Mouse (Mus musculus) erythroblast, adult 5-6 weeks (primary cell): ENCODE measurements around the gene Slc2a8. TPM values are rescaled to one million over a fixed set of nuclear protein-coding genes. Genes with fewer than 3 reads are reported as not detected.

ENCODE experiments used
- ATAC-seq: replicated peaks from 2 replicates; pipeline ENCODE4 v1.8.0; 2016; ENCODE audit warnings: moderate number of reproducible peaks, mild to moderate bottlenecking, moderate TSS enrichment, inconsistent platforms; ENCODE audit not compliant: poor library complexity, low FRiP score, severe bottlenecking
- total RNA-seq, 2 experiments: library from RNA; stranded (forward) in 1 of 2; stranded (reverse) in 1 of 2; fragments of 150-400 nt in 1 of 2; fragments of 200-764, 138-1000 nt in 1 of 2; gene quantifications; 2 replicates each; pipeline versions ENCODE4 v1.2.3 to v1.2.4; 2015 to 2017; ENCODE audit warnings: low replicate concordance in 2 of 2

Gene Slc2a8
- total RNA-seq, 2 experiments from 2014 or later: 0.34 to 1.2 TPM

DNA sequence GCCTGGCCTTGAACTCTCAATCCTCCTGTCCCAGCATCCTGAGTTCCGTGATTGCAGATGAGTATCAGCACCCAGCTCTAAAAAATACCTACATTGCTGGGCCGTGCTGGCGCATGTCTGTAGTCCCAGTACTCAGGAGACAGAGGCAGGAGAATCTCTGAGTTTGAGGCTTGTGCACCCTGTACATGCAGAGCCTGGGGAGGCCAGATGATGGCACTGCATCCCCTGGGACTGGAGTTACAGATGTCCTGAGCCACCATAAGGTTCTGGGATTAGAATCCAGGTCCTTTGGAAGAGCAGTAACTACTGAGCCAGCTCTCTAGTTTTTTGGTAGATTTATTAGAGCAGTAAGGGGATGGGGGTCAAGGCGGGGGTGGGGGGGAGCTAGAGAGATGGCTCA, 41.4 kb downstream of the Slc2a8 start:
- no peak for ATAC-seq

GRCm38 (mm10) chr2:32939418-32939817, 42.5 kb downstream of the Slc2a8 start:
- peak; percentile 64 for ATAC-seq

DNA sequence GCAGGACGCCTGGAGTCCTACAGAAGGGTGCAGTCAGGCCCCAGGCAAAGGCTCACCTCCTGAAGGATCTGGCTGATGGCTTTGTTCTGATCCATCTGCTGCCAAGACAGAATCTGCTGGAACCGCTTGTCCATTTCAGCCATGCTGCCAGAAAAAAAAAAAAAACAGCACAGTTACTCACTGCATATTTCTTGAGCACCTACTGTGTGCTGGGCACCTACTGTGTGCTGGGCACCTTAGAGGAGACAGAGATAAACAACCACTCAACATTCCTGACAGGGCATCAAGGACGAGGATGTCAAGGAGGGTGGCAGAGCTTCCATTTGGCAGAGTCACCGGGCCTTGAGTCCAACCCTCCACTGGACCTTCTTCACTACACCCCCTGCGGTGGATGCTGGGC, 43.1 kb downstream of the Slc2a8 start:
- no peak for ATAC-seq

DNA sequence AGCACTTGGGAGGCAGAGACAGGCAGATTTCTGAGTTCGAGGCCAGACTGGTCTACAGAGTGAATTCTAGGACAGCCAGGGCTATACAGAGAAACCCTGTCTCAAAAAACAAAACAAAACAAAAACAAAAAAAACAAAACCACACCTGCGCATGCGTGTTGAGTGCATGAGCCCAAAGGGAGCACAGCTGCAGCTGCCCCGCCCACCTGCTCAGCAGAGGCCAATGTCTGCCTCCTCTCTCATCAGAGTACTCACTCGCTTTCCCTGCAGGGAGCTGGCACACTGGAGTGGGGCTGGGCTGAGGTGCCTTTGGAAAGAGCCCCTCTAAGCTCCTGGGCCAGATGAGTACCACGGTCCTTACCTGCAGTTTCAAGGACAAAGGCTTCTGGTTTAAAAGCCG, 50.2 kb downstream of the Slc2a8 start:
- ATAC-seq: no peak

DNA sequence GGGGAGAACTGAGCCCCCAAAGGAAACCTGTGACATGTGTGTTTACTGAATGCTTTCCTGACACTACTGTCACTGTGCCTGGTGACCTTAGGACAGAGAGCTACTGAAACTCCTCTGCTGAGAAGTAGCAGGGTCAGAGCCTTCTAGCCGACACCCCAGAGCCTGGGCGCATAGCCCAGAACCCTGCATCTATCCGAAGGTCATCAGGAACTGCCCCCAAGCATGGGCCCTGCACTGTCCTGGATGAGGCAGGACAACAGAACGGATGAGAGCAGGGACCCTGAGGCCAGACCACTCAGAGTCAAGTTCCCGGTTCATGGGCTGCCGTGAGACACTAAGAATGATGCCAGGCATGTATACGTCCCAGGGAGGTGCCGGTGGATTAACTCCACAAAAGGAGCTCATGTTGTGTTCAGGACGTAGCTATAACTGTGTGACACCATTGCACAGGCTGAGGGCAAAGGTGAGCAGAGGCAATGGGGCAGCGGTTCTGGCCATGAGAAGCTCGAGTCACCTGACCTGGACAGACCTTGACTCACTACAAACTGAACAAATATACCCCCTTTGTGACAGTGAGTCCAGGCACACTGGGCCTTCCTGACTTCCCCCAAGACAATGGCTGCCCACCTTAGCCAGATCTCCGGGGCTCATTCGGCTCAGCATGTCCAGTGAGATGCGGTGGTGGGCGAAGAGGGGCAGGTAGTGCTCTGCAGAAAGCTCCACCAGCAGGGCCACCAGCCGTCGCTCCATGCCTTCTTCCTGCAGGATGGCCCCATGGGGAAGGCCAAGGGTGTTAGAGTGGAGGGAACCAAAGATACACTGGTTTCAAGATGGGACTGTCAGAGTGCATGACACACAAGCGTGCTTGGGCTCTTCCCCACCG, 52.7 kb downstream of the Slc2a8 start:
- ATAC-seq: no peak

DNA sequence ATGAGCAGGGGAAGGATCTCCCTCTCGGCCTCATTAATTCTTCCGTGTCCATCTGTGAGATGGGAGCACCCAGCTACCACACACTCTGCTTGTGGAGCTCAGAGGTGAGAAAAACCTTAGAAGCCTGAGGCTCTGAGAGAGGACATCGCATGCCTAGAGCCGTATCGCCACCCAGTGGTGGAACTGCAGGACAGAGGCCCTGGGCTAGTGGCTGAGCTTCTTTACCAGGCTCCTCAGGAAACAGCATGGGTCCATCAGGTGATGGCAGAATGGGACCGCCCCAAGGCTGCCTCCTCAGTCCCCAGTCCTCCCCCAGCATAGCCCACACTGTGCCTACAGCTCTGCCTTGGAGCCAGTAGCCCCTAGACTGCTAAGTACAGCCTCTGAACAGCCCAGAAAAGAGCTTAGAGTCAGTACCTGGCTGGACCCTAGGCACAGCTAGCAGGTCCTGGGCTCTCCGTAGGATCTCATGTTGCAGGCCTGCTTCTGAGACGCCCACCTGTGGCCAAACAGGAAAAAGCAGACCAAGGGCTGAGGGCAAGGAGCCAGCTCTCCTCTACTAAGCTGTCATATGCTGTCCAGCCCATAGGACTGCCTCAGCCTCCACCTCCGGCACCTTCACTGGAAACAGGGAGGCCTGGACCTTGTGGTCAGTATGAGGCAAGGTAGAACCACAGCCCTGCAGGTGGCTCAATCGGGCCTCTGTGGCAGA, 53.5 kb downstream of the Slc2a8 start:
- no peak for ATAC-seq

DNA sequence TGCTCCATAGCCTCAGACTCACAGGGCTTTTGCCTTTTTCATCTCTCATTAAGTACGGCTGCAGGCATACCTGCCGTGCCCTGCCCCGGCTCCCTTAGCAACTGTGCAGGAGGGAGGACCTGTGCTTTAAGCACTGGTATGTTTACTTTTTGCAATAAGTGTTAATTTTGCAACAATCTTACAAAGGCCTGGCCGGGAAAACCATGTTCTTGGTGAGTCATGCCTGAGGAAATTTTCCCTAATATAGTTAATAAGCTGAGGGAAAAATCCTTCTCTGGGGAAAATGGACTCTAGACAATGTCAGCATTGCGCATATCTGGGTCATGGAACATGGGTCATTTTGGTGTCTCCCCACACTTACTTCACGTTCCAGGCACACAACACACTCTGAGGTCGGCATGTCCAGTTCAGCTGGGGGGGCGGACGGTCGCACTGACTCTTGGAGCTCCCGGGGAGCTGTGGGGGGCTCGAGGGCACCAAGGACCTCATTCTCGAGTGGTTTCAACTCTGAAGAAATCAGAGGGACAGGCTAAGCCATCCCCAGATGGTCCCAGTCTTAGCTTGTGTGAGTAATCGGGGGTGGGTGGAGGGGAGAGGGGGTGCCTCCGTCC, 54.2 kb downstream of the Slc2a8 start:
- no peak for ATAC-seq

DNA sequence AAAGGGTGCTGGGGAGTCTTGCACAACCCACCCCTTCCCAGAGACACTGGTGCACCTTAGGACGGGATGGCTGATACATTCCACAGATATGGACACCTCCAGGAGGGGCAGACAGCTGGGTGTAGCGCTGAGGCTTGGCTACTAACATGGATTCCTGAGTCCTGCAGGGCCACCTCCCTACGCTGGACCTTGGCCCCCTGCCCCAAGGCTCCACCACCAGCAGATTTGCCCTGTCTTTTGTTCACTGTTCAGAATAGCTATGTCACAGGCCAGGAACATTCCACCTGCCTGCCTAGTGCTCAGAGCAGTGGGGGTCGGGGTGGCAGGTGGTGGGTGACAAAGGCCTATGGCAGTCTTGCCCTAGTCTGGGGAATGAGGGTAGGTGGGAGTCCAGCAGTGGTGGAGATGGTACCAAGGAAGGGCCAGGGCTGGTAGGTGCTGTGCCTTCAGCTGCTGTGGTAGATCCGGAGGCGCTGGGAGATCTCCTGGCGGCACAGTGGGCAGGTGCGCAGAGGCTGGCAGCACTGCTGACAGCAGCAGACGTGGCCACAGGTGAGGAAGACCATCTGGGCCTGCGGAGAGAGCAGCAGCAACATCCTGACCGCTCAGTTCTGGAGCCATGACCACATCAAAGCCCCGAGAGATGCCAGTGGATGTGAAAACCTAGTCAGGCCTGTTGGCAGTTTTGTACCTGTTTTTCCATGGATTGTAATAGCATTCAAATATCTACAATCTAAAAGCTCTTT, 55.4 kb downstream of the Slc2a8 start:
- no peak for ATAC-seq

- no peak for ATAC-seq
Observed at GRCm38 (mm10) chr2:32924306-32924844, 57.5 kb downstream of the Slc2a8 start.

DNA sequence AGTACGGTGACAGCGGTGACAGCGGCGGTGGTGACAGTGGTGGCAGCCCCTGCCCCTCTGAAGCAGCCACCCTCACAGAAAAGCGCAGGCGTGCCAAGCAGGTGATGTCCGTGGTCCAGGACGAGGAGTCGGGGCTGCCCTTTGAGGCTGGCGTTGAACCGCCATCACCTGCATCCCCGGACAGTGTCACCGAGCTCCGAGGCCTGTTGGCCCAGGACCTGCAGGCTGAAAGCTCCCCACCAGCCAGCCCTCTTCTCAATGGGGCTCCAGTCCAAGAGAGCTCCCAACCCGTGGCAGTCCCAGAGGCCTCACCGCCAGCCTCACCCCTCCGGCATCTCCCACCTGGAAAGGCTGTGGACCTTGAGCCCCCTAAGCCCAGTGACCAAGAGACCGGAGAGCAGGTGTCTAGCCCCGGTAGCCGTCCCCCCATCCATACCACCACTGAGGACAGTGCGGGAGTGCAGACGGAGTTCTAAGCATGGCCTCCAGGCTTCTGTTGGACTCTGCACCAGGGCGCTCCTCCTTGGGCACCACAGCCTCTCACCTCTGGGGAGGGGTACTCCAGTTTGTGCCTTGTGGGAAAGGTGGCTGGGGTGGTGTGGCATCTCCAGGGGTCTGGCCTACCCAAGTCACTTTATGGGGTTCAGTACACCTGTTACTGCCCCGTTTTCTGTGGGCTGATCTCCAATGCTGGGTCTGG, 58.2 kb downstream of the Slc2a8 start:
- no peak for ATAC-seq

Other genes starting within 250 kb of the Slc2a8 start
- not detected in 2 replicates for gene 6330409D20Rik, start 241.1 kb downstream of the Slc2a8 start, total RNA-seq (2015; ENCODE audit: low replicate concordance)
- gene 6330409D20Rik, start 241.1 kb downstream of the Slc2a8 start, total RNA-seq (2017; ENCODE audit: low replicate concordance): not detected in 2 replicates
- 10.4 and 11.3 TPM in 2 replicates for gene Tor2a, start 224.8 kb downstream of the Slc2a8 start, total RNA-seq (2015; ENCODE audit: low replicate concordance)
- 4.7 and 8.8 TPM in 2 replicates for gene Tor2a, start 224.8 kb downstream of the Slc2a8 start, total RNA-seq (2017; ENCODE audit: low replicate concordance)
- not detected in 2 replicates for gene Ttc16, start 206.4 kb downstream of the Slc2a8 start, total RNA-seq (2015; ENCODE audit: low replicate concordance)
- not detected in 2 replicates for gene Ttc16, start 206.4 kb downstream of the Slc2a8 start, total RNA-seq (2017; ENCODE audit: low replicate concordance)
- 2.5 TPM in 1 of 2 replicates, not detected in the other for gene Ptrh1, start 206.3 kb downstream of the Slc2a8 start, total RNA-seq (2015; ENCODE audit: low replicate concordance)
- not detected in 2 replicates for gene Ptrh1, start 206.3 kb downstream of the Slc2a8 start, total RNA-seq (2017; ENCODE audit: low replicate concordance)
- gene Cfap157, start 197.7 kb downstream of the Slc2a8 start, total RNA-seq (2015; ENCODE audit: low replicate concordance): not detected in 2 replicates
- gene Cfap157, start 197.7 kb downstream of the Slc2a8 start, total RNA-seq (2017; ENCODE audit: low replicate concordance): not detected in 2 replicates
- gene Stxbp1, start 134.8 kb downstream of the Slc2a8 start, total RNA-seq (2015; ENCODE audit: low replicate concordance): 0.96 and 1.3 TPM in 2 replicates
- 0.34 and 0.56 TPM in 2 replicates for gene Stxbp1, start 134.8 kb downstream of the Slc2a8 start, total RNA-seq (2017; ENCODE audit: low replicate concordance)
- 3.1 and 5.8 TPM in 2 replicates for gene Fam129b, start 106.0 kb downstream of the Slc2a8 start, total RNA-seq (2015; ENCODE audit: low replicate concordance)
- 2.6 and 5.6 TPM in 2 replicates for gene Fam129b, start 106.0 kb downstream of the Slc2a8 start, total RNA-seq (2017; ENCODE audit: low replicate concordance)
- gene Rpl12, start 20.5 kb downstream of the Slc2a8 start, total RNA-seq (2015; ENCODE audit: low replicate concordance): 305 and 430 TPM in 2 replicates
- gene Rpl12, start 20.5 kb downstream of the Slc2a8 start, total RNA-seq (2017; ENCODE audit: low replicate concordance): 287 and 320 TPM in 2 replicates
- gene Lrsam1, start 20.5 kb downstream of the Slc2a8 start, total RNA-seq (2015; ENCODE audit: low replicate concordance): 3.1 and 6.5 TPM in 2 replicates
- gene Lrsam1, start 20.5 kb downstream of the Slc2a8 start, total RNA-seq (2017; ENCODE audit: low replicate concordance): 1.7 and 3.5 TPM in 2 replicates
- gene Garnl3, start 149.6 kb upstream of the Slc2a8 start, total RNA-seq (2015; ENCODE audit: low replicate concordance): not detected in 2 replicates
- gene Garnl3, start 149.6 kb upstream of the Slc2a8 start, total RNA-seq (2017; ENCODE audit: low replicate concordance): not detected in 2 replicates
- gene Angptl2, start 234.0 kb upstream of the Slc2a8 start, total RNA-seq (2015; ENCODE audit: low replicate concordance): 1.0 TPM in 1 of 2 replicates, not detected in the other
- 0.70 TPM in 1 of 2 replicates, not detected in the other for gene Angptl2, start 234.0 kb upstream of the Slc2a8 start, total RNA-seq (2017; ENCODE audit: low replicate concordance)